Mouse (Mus musculus): Measurements from ENCODE around the gene Smarcc2. TPM values are rescaled to one million over a fixed set of nuclear protein-coding genes. Genes with fewer than 3 reads are reported as not detected.

Gene Smarcc2
- polyA plus RNA-seq, 1 experiment from 2014 or later = 85.9 TPM

GRCm38 (mm10) chr10:128451014-128451413, 8.0 kb upstream of the Smarcc2 start:
- Histone ChIP-seq H3K36me3 (replicated peaks) (no peaks in the 10 kb centered on the region), H3K4me1 (peaks cover 7% of the 10 kb centered on the region; the same call in 1 of the 2 replicates), H3K27me3 (replicated peaks; ENCODE audit: low read depth, poor library complexity, severe bottlenecking) (no peaks in the 10 kb centered on the region), H3K9me3 (no peaks in the 10 kb centered on the region), H3K4me3 (no peak overlapping the region), H3K27ac (replicated peaks) (no peak overlapping the region)
- no peak for DNase-seq (ENCODE audit: low spot score)
- WGBS = 87% methylated on average over 6 of the region's 6 CpGs

GRCm38 (mm10) chr10:128454471-128454870, 4.6 kb upstream of the Smarcc2 start:
- no peaks in the 10 kb centered on the region for H3K9me3 ChIP-seq
- peaks cover 7% of the 10 kb centered on the region; the same call in 1 of the 2 replicates for H3K4me1 ChIP-seq
- DNase-seq (ENCODE audit: low spot score) = no peak
- peaks cover 12% of the 10 kb centered on the region for H3K27me3 ChIP-seq (replicated peaks; ENCODE audit: low read depth, poor library complexity, severe bottlenecking)
- no peaks in the 10 kb centered on the region for H3K36me3 ChIP-seq (replicated peaks)
- H3K27ac ChIP-seq (replicated peaks) = peak overlapping the region; percentile 59; the same call in 1 of the 2 replicates
- WGBS = 78% methylated on average over 3 of the region's 3 CpGs
- no peak overlapping the region for H3K4me3 ChIP-seq

DNA sequence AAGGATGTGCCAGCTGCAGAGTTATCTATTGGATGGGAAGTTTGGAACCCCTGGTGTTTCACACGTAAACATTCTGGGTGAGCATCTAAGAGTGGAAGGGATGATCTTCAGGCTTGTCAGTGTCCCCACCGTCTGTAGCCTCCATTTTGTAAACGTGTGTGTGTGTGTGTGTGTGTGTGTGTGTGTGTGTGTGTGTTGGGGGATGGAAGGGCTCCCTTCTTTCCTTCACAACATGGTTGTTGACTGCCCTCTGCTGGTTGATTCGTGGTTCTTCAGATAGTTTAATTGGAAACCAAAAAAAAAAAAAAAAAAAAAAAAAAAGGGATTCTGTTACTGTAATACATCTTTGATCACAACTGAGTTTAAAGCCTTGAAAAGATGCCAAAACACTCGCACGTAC, 3.8 kb upstream of the Smarcc2 start:
- H3K27ac ChIP-seq (replicated peaks) = peak overlapping the region; percentile 59; the same call in 1 of the 2 replicates

GRCm38 (mm10) chr10:128457676-128458075, 1.4 kb upstream of the Smarcc2 start:
- Histone ChIP-seq H3K4me1 (peaks cover 22% of the 10 kb centered on the region), H3K4me3 (peak overlapping the region; percentile 94), H3K36me3 (replicated peaks) (peaks cover 18% of the 10 kb centered on the region), H3K9me3 (no peaks in the 10 kb centered on the region), H3K27me3 (replicated peaks; ENCODE audit: low read depth, poor library complexity, severe bottlenecking) (peaks cover 12% of the 10 kb centered on the region), H3K27ac (replicated peaks) (no peak overlapping the region)
- no peak for DNase-seq (ENCODE audit: low spot score)
- WGBS = 83% methylated on average over 6 of the region's 6 CpGs

More for the DNA sequence above, 3.8 kb upstream of the Smarcc2 start:
- H3K9me3 ChIP-seq = no peaks in the 10 kb centered on the region
- H3K4me3 ChIP-seq = peak overlapping the region; percentile 33; the same call in 1 of the 2 replicates
- 4% methylated on average over 6 of the region's 6 CpGs for WGBS
- H3K36me3 ChIP-seq (replicated peaks) = no peaks in the 10 kb centered on the region
- peaks cover 12% of the 10 kb centered on the region for H3K27me3 ChIP-seq (replicated peaks; ENCODE audit: low read depth, poor library complexity, severe bottlenecking)
- peak; percentile 80 for DNase-seq (ENCODE audit: low spot score)
- peaks cover 12% of the 10 kb centered on the region for H3K4me1 ChIP-seq

DNA sequence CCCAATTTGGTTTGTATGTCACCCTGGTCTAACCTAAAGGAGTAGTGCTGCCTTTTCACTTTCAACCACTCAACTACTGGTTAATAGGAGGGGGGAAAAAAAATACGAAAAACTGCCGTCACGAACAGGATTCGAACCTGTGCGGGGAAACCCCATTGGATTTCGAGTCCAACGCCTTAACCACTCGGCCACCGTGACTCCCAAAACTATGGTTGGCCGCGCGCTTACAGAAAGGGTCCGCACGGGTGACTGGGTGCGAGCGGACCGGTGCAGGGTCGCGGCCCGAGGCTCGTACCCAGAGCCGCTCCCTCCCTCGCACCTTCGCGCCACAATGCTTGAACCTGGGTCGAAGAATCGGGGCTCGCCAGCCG, 715 bp upstream of the Smarcc2 start:
- H3K4me1 ChIP-seq = peaks cover 22% of the 10 kb centered on the region
- under 1% methylated on average over 29 of the region's 29 CpGs for WGBS
- H3K9me3 ChIP-seq = no peaks in the 10 kb centered on the region
- peaks cover 12% of the 10 kb centered on the region for H3K27me3 ChIP-seq (replicated peaks; ENCODE audit: low read depth, poor library complexity, severe bottlenecking)
- H3K4me3 ChIP-seq = peak overlapping the region; percentile 94
- peak overlapping the region; percentile 98 for H3K27ac ChIP-seq (replicated peaks)
- H3K36me3 ChIP-seq (replicated peaks) = peaks cover 25% of the 10 kb centered on the region
- DNase-seq (ENCODE audit: low spot score) = peak; percentile 94

GRCm38 (mm10) chr10:128459409-128460269, 591 bp downstream of the Smarcc2 start:
- H3K4me1 ChIP-seq = peaks cover 21% of the 10 kb centered on the region
- H3K36me3 ChIP-seq (replicated peaks) = peaks cover 38% of the 10 kb centered on the region
- WGBS = 1% methylated on average over 67 of the region's 67 CpGs
- peak overlapping the region; percentile 98 for H3K27ac ChIP-seq (replicated peaks)
- peak; percentile 67 for DNase-seq (ENCODE audit: low spot score)
- H3K9me3 ChIP-seq = no peaks in the 10 kb centered on the region
- H3K4me3 ChIP-seq = peak overlapping the region; percentile 94
- H3K27me3 ChIP-seq (replicated peaks; ENCODE audit: low read depth, poor library complexity, severe bottlenecking) = peaks cover 12% of the 10 kb centered on the region

DNA sequence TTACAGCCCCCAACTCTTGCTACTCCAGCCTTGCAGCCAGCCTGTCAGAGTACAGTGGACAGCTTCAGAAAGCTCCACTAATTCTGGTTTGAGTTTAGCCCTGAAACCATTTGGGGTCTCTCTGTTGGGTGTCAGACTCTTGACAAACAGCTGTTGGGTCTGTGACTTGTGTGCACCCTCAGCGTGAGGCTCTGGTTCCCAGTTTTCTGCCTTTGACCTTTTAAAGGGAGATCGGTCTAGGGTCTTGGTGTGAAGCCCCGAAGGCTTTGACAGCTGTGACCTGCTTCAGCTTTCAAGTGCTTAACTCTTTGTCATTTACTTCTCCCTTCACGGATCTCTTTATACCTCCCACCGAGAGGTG, 1.2 kb downstream of the Smarcc2 start:
- peak overlapping the region; percentile 98 for H3K27ac ChIP-seq (replicated peaks)
- peak overlapping the region; percentile 94 for H3K4me3 ChIP-seq
- peaks cover 12% of the 10 kb centered on the region for H3K27me3 ChIP-seq (replicated peaks; ENCODE audit: low read depth, poor library complexity, severe bottlenecking)
- 3% methylated on average over 5 of the region's 5 CpGs for WGBS
- peak; percentile 16 for DNase-seq (ENCODE audit: low spot score)
- H3K36me3 ChIP-seq (replicated peaks) = peaks cover 44% of the 10 kb centered on the region
- H3K9me3 ChIP-seq = no peaks in the 10 kb centered on the region
- H3K4me1 ChIP-seq = peaks cover 15% of the 10 kb centered on the region

- no peaks in the 10 kb centered on the region for H3K27me3 ChIP-seq (replicated peaks; ENCODE audit: low read depth, poor library complexity, severe bottlenecking)
Measured at GRCm38 (mm10) chr10:128474366-128474765, 15.3 kb downstream of the Smarcc2 start.

GRCm38 (mm10) chr10:128486370-128486769, 27.3 kb downstream of the Smarcc2 start:
- peaks cover 5% of the 10 kb centered on the region for H3K4me1 ChIP-seq
- no peaks in the 10 kb centered on the region for H3K27me3 ChIP-seq (replicated peaks; ENCODE audit: low read depth, poor library complexity, severe bottlenecking)
- WGBS = 92% methylated on average over 7 of the region's 7 CpGs
- H3K27ac ChIP-seq (replicated peaks) = no peak overlapping the region
- no peak for DNase-seq (ENCODE audit: low spot score)
- H3K4me3 ChIP-seq = no peak overlapping the region
- no peaks in the 10 kb centered on the region for H3K9me3 ChIP-seq
- peaks cover 99% of the 10 kb centered on the region for H3K36me3 ChIP-seq (replicated peaks)

More at GRCm38 (mm10) chr10:128474366-128474765, 15.3 kb downstream of the Smarcc2 start:
- H3K4me3 ChIP-seq = peak overlapping the region; percentile 21; the same call in 1 of the 2 replicates
- 83% methylated on average over 12 of the region's 12 CpGs for WGBS
- no peaks in the 10 kb centered on the region for H3K9me3 ChIP-seq
- no peak for DNase-seq (ENCODE audit: low spot score)
- no peak overlapping the region for H3K27ac ChIP-seq (replicated peaks)
- no peaks in the 10 kb centered on the region for H3K4me1 ChIP-seq
- peaks cover 100% of the 10 kb centered on the region for H3K36me3 ChIP-seq (replicated peaks)

- 95% methylated on average over 22 of the region's 22 CpGs for WGBS
- Histone ChIP-seq H3K36me3 (replicated peaks) (peaks cover 93% of the 10 kb centered on the region), H3K4me3 (no peak overlapping the region), H3K27ac (replicated peaks) (no peak overlapping the region), H3K9me3 (no peaks in the 10 kb centered on the region), H3K27me3 (replicated peaks; ENCODE audit: low read depth, poor library complexity, severe bottlenecking) (no peaks in the 10 kb centered on the region), H3K4me1 (peaks cover 21% of the 10 kb centered on the region)
- DNase-seq (ENCODE audit: low spot score) = no peak
Measured at GRCm38 (mm10) chr10:128487861-128488712, 29.0 kb downstream of the Smarcc2 start.

GRCm38 (mm10) chr10:128488776-128489175, 29.7 kb downstream of the Smarcc2 start:
- no peaks in the 10 kb centered on the region for H3K9me3 ChIP-seq
- 87% methylated on average over 4 of the region's 4 CpGs for WGBS
- DNase-seq (ENCODE audit: low spot score) = no peak
- H3K27ac ChIP-seq (replicated peaks) = no peak overlapping the region
- no peaks in the 10 kb centered on the region for H3K27me3 ChIP-seq (replicated peaks; ENCODE audit: low read depth, poor library complexity, severe bottlenecking)
- H3K4me1 ChIP-seq = peaks cover 21% of the 10 kb centered on the region
- H3K36me3 ChIP-seq (replicated peaks) = peaks cover 87% of the 10 kb centered on the region
- H3K4me3 ChIP-seq = peak overlapping the region; percentile 4; the same call in 1 of the 2 replicates

GRCm38 (mm10) chr10:128489380-128489779, 30.3 kb downstream of the Smarcc2 start:
- Histone ChIP-seq H3K9me3 (no peaks in the 10 kb centered on the region), H3K4me1 (peaks cover 24% of the 10 kb centered on the region), H3K36me3 (replicated peaks) (peaks cover 81% of the 10 kb centered on the region), H3K27me3 (replicated peaks; ENCODE audit: low read depth, poor library complexity, severe bottlenecking) (no peaks in the 10 kb centered on the region), H3K27ac (replicated peaks) (no peak overlapping the region), H3K4me3 (no peak overlapping the region)
- DNase-seq (ENCODE audit: low spot score) = no peak
- 75% methylated on average over 5 of the region's 5 CpGs for WGBS
